Mouse (Mus musculus): ENCODE results near the gene Appl2. TPM values are rescaled to one million over a fixed set of nuclear protein-coding genes. Genes with fewer than 3 reads are reported as not detected.

Gene Appl2
- total RNA-seq, 4 experiments from 2014 or later, result 33.4 to 42.5 (median 39.3) TPM

- DNase-seq (ENCODE audit: low spot score), result no peak
Measured at GRCm38 (mm10) chr10:83565449-83566441, 82.8 kb downstream of the Appl2 start.

GRCm38 (mm10) chr10:83563005-83563404 is 85.5 kb downstream of the Appl2 start:
- DNase-seq (ENCODE audit: low spot score), result no peak

Other genes with a start within 250 kb of the Appl2 start
- 10 to 100 TPM in 3 of 4 experiments, 1 to 10 TPM in 1; 9.5 to 14.1 (median 13.7) TPM for gene Aldh1l2, start 114.6 kb downstream of the Appl2 start, total RNA-seq (2022)
- gene Washc4, start 105.0 kb downstream of the Appl2 start, total RNA-seq (2022), result 10 to 100 TPM; 12.3 to 14.9 (median 12.9) TPM
- gene 1500009L16Rik, start 74.1 kb upstream of the Appl2 start, total RNA-seq (2022), result 1 to 10 TPM; 3.2 to 9.0 (median 5.4) TPM

Data from heart, adult 8-10 months (tissue).